Mouse (Mus musculus): ENCODE measurements around the gene Gm21954.

Gene Gm21954

GRCm38 (mm10) chr3:55462904-55463668, 8.9 kb downstream of the Gm21954 start:
- DNase-seq: no peak

GRCm38 (mm10) chr3:55461685-55462655, 10.0 kb downstream of the Gm21954 start:
- DNase-seq: peak; percentile 83

GRCm38 (mm10) chr3:55461092-55461491, 10.9 kb downstream of the Gm21954 start:
- DNase-seq: peak; percentile 4

- no peak for DNase-seq
Observed at GRCm38 (mm10) chr3:55452464-55452863, 19.5 kb downstream of the Gm21954 start.

GRCm38 (mm10) chr3:55451877-55452276, 20.1 kb downstream of the Gm21954 start:
- peak; percentile 89 for DNase-seq

GRCm38 (mm10) chr3:55451035-55451434, 21.0 kb downstream of the Gm21954 start:
- DNase-seq: no peak

GRCm38 (mm10) chr3:55449148-55449547, 22.9 kb downstream of the Gm21954 start:
- no peak for DNase-seq

- DNase-seq: peak; percentile 95
Observed at GRCm38 (mm10) chr3:55447486-55448460, 24.2 kb downstream of the Gm21954 start.

GRCm38 (mm10) chr3:55446681-55447080, 25.3 kb downstream of the Gm21954 start:
- peak; percentile 71 for DNase-seq

GRCm38 (mm10) chr3:55443725-55444124, 28.3 kb downstream of the Gm21954 start:
- DNase-seq: peak; percentile 70

- no peak for DNase-seq
Observed at GRCm38 (mm10) chr3:55443271-55443670, 28.7 kb downstream of the Gm21954 start.

- DNase-seq: peak; percentile 75
Observed at GRCm38 (mm10) chr3:55442012-55442645, 29.9 kb downstream of the Gm21954 start.

- DNase-seq: peak; percentile 80
Observed at GRCm38 (mm10) chr3:55440342-55440741, 31.7 kb downstream of the Gm21954 start.

- DNase-seq: no peak
Observed at GRCm38 (mm10) chr3:55438824-55439446, 33.1 kb downstream of the Gm21954 start.

- DNase-seq: peak; percentile 39
Observed at GRCm38 (mm10) chr3:55434276-55434675, 37.7 kb downstream of the Gm21954 start.

- peak; percentile 40 for DNase-seq
Observed at GRCm38 (mm10) chr3:55431223-55431622, 40.8 kb downstream of the Gm21954 start.

- DNase-seq: peak; percentile 81
Observed at GRCm38 (mm10) chr3:55430022-55430549, 41.9 kb downstream of the Gm21954 start.

GRCm38 (mm10) chr3:55423640-55424397, 48.2 kb downstream of the Gm21954 start:
- DNase-seq: no peak

- DNase-seq: peak; percentile 45
Observed at GRCm38 (mm10) chr3:55420436-55421083, 51.5 kb downstream of the Gm21954 start.

GRCm38 (mm10) chr3:55419334-55419733, 52.7 kb downstream of the Gm21954 start:
- no peak for DNase-seq

All from heart, adult 11 months (tissue).